Mouse (Mus musculus): Measurements from ENCODE around the gene Mmel1.

DNA sequence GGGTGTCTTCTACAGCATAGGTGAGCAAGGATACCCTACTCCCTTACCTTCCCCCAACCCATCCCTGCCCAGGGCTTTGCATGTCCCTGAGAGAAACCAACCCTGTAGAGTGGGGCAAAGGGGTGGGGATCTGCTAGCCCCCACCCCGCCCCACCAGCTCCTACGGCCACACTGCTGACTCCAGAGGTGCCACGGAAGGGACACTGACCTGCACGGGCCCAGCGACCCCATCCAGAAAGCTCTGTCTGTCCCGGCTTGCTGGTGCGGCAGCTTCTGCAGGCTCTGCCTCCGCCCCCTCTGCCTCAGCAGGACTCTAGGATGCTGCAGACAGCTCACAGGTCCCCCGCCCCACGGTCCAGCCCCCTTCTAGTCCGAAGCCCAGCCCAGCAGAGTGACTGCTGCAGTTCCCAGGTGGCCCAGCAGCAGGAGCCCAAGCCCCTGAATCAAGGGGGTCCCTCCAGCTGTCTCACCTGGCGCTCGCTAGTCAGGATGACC lies 2.4 kb downstream of the Mmel1 start:
- TF ChIP-seq CTCF (IDR thresholded peaks at IDR 0.05; ENCODE audit: low read depth, low read length) (peak; percentile 34), POLR2A (IDR thresholded peaks at IDR 0.05; ENCODE audit: insufficient read depth, low read length) (no peak), EP300 (IDR thresholded peaks at IDR 0.05; ENCODE audit: insufficient read depth, low read depth, low read length) (no peak)

All from ES-Bruce4 (cell line).